In genomic region chr5:21528068-21528842, GRCm38 (mm10) we compare ENCODE assay signal across 9 mouse cellular contexts. TPM values are rescaled to one million over a fixed set of nuclear protein-coding genes. Genes with fewer than 3 reads are reported as not detected.
DNase-seq lines count a peak whose midpoint lies in the region; ATAC-seq and TF ChIP-seq lines count a peak whose summit lies in the region.
"Had no signal": no experiment of that assay in that cellular context is flagged by ENCODE, and none has a peak within 500 bp of the region (broad histone marks: within the 10 kb centered on the region; RNA-seq: fewer than 3 reads in every experiment).

No protein-coding gene starts in this region.

- H3K9ac ChIP-seq in liver, adult 2 months (ENCODE audit: low read depth, low read length), result no peak overlapping the region
- no peak overlapping the region for H3K9ac ChIP-seq in intestine, embryonic 16.5 days (ENCODE audit: low read depth, low read length)
- H3K9ac ChIP-seq: liver, postnatal 0 days had no signal

- no peaks in the 10 kb centered on the region for H3K4me1 ChIP-seq in liver, adult 2 months (ENCODE audit: control insufficient read depth, insufficient read depth, low read length)
- no peaks in the 10 kb centered on the region for H3K4me1 ChIP-seq in intestine, embryonic 16.5 days (ENCODE audit: control insufficient read depth, insufficient read depth, low read length)
- H3K4me1 ChIP-seq in small intestine, adult 2 months (ENCODE audit: control insufficient read depth, insufficient read depth, insufficient read length, low read length), result no peaks in the 10 kb centered on the region; the same call in 1 of the 2 replicates

- no peaks in the 10 kb centered on the region for H3K79me2 ChIP-seq in liver, adult 2 months (ENCODE audit: control insufficient read depth, insufficient read depth, low read length)

- 84% methylated on average over 15 of the region's 15 CpGs for WGBS in liver, adult 2 months
- 68% methylated on average over 15 of the region's 15 CpGs for WGBS in intestine, embryonic 16.5 days
- 80% methylated on average over 15 of the region's 15 CpGs for WGBS in small intestine, adult 2 months

- H3K36me3 ChIP-seq in liver, adult 2 months (ENCODE audit: control insufficient read depth, insufficient read depth, low read length), result no peaks in the 10 kb centered on the region
- no peaks in the 10 kb centered on the region for H3K36me3 ChIP-seq in intestine, embryonic 16.5 days (ENCODE audit: control insufficient read depth, insufficient read depth, low read length)
- no peaks in the 10 kb centered on the region for H3K36me3 ChIP-seq in small intestine, adult 2 months (ENCODE audit: control insufficient read depth, insufficient read depth, low read length)

- H3K9me3 ChIP-seq in intestine, embryonic 16.5 days (ENCODE audit: control insufficient read depth, low read length), result no peaks in the 10 kb centered on the region

- TF ChIP-seq CTCF in liver, adult 2 months (IDR thresholded peaks at IDR 0.05; ENCODE audit: low read depth, low read length), result no peak
- TF ChIP-seq CTCF in small intestine, adult 2 months (IDR thresholded peaks at IDR 0.05; ENCODE audit: extremely low read depth, insufficient read length, insufficient replicate concordance, low read depth, low read length), result no peak

- no peak overlapping the region for H3K4me2 ChIP-seq in intestine, embryonic 16.5 days (ENCODE audit: low read depth, low read length)

- peak overlapping the region; percentile 34 for H3K27ac ChIP-seq in liver, adult 2 months (replicated peaks; ENCODE audit: insufficient read depth, low read depth, low read length)
- peak overlapping the region; percentile 82 for H3K27ac ChIP-seq in intestine, embryonic 16.5 days (ENCODE audit: low read length)
- peak overlapping the region; percentile 67 for H3K27ac ChIP-seq in small intestine, adult 2 months (ENCODE audit: insufficient read depth, low read depth, low read length)

- peak; percentile 16 for DNase-seq in liver, adult 2 months (ENCODE audit: extremely low read depth, low read depth, low spot score)
- no peak for DNase-seq in liver
- DNase-seq in fibroblast of lung, adult 2 months (ENCODE audit: low read depth), result peak; percentile 47
- DNase-seq in spleen, postnatal 14 days (ENCODE audit: low spot score in 2 of 2), result no peak
- DNase-seq in cerebellum, adult 18-20 months, result no peak
- DNase-seq: cerebellum, postnatal 25 days; liver, postnatal 0 days had no signal

- peak; percentile 90 for ATAC-seq in intestine, embryonic 16.5 days
- ATAC-seq: liver, postnatal 0 days had no signal

- no peak overlapping the region for H3K4me3 ChIP-seq in liver, adult 2 months (ENCODE audit: insufficient read depth, low read depth, low read length)
- no peak overlapping the region for H3K4me3 ChIP-seq in intestine, embryonic 16.5 days (ENCODE audit: low read length)
- H3K4me3 ChIP-seq in small intestine, adult 2 months (ENCODE audit: low read depth, low read length), result no peak overlapping the region

- no peaks in the 10 kb centered on the region for H3K27me3 ChIP-seq in liver, adult 2 months (ENCODE audit: control insufficient read depth, insufficient read depth, low read length)
- H3K27me3 ChIP-seq in intestine, embryonic 16.5 days (replicated peaks; ENCODE audit: control insufficient read depth, insufficient read depth, low read length), result no peaks in the 10 kb centered on the region
- no peaks in the 10 kb centered on the region for H3K27me3 ChIP-seq in small intestine, adult 2 months (ENCODE audit: control insufficient read depth, insufficient read depth, low read length)

- no peak for TF ChIP-seq POLR2A in liver, adult 2 months (IDR thresholded peaks at IDR 0.05; ENCODE audit: extremely low read depth, insufficient read depth, low read length)
- no peak for TF ChIP-seq POLR2A in small intestine, adult 2 months (IDR thresholded peaks at IDR 0.05; ENCODE audit: low read depth, low read length)

RNA-seq across cellular contexts. Expression of gene Lrrc17, which starts 15.1 kb away (rescaled TPM):
- total RNA-seq in liver, adult 2 months (2014; rRNA removed), result 0.13 and 0.37 TPM in 2 replicates
- 0.05 and 0.10 TPM in 2 replicates for polyA plus RNA-seq in liver, adult 2 months (2012; rRNA removed)
- 34.1 and 38.0 TPM in 2 replicates for polyA plus RNA-seq in intestine, embryonic 16.5 days (2015; fragmentation: Nextera tagmentation; extraction: Ambion mirVana)
- polyA plus RNA-seq in small intestine, adult 2 months (2012; rRNA removed), result 0.37 and 0.56 TPM in 2 replicates

Comparison
In these comparisons a context has a peak if more than half of its experiments do, and no peak if none do; other contexts are left out.
1. DNase-seq: peak in liver, adult 2 months (single experiment) and fibroblast of lung, adult 2 months (single experiment); none in liver (single experiment), spleen, postnatal 14 days (0 of 2) and cerebellum, adult 18-20 months (0 of 2).
2. RNA of gene Lrrc17, which starts 15.1 kb away (polyA plus RNA-seq): 34.1 to 38.0 TPM in intestine, embryonic 16.5 days; 0.37 to 0.56 TPM in small intestine, adult 2 months and 0.05 to 0.10 TPM in liver, adult 2 months; every median in the first group is over 10 times any median in the second.
3. Peak in every context shown above with its lines, with median percentiles within 50 percentile points of each other: H3K27ac ChIP-seq.